Mouse (Mus musculus): ENCODE measurements around the gene Skp2.

Gene Skp2

GRCm38 (mm10) chr15:9155325-9155724 lies at the start of gene Skp2:
Gene Skp2, minus strand, starts transcription at chr15:9155425.
- DNase-seq (ENCODE audit: low read depth, low spot score) = no peak

DNA sequence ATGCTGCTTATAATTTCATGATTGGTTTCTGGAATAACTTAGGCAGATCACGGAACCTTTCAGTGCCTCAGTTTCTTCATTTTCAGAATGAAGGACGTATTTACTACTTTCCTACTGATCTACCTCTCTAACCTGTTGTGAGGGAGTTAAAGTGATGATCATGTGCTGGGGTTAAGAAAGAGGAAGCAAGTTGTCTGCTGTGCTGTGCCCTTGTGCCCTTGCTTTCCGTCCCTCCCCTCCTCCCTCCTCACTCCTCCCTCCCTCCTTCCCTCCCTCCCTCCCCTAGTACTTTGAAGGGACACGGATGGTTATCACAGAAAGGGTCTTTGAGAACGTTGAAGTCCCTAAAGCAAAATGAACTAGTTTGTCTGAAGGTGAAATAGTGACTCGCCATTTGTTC lies 43.2 kb upstream of the Skp2 start:
- DNase-seq (ENCODE audit: low read depth, low spot score) = no peak

DNA sequence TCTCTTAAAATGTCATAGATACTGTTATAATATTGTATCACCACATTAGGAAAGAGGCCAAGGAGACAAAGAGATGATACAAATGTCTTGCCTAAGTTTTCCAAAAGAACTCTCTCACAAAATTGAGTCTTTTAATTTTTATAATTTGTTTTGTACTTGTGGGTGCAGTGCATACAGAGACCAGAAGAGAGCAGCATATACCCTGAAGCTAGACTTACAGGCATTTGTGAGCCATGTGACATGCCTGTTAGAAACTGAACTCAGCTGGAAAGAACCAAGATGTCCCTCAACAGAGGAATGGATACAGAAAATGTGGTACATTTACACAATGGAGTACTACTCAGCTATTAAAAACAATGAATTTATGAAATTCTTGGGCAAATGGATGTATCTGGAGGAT lies 37.5 kb upstream of the Skp2 start:
- DNase-seq (ENCODE audit: low read depth, low spot score) = peak; percentile 59

DNA sequence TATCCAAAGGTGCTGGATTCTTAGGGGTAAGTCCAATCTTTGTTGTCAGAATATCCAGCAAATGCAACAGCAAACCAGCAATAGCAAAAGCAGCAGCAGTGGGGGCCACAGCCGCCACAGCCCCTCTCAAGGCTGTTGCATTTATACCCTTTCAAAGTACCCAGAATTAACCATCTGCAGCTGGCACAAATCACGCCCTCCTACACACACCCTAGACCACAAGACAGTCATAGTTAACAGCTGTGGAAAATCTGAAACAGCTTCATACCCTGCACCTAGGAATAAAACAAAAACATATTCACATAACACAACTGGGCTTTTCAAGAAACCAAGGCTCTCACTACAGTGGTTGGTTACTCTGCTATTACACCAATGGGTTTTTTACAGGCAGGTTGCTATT lies 34.6 kb upstream of the Skp2 start:
- no peak for DNase-seq (ENCODE audit: low read depth, low spot score)

- no peak for DNase-seq (ENCODE audit: low read depth, low spot score)
Measured at GRCm38 (mm10) chr15:9183995-9184394, 28.8 kb upstream of the Skp2 start.

- DNase-seq (ENCODE audit: low read depth, low spot score) = no peak
Measured at GRCm38 (mm10) chr15:9177038-9177437, 21.8 kb upstream of the Skp2 start.

DNA sequence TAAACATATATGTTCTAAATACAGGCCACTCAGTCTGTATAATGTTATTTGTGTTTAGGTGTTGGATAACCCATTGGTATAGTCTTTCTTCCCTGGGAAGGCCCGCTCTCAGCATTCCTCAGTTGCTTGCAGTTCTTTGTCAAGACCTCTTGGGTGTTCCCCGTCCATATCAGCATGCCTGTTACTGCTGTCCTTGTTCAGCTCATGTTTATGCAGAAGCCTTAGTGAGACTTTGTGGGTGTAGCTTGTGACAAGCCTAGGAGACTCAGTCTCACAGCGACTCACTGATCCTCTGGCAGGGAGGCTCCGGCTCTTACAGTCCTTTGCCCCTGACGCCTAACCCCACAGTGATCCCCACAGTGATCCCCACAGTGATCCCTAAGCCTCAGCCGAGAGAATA lies 8.9 kb upstream of the Skp2 start:
- DNase-seq (ENCODE audit: low read depth, low spot score) = peak; percentile 81

- DNase-seq (ENCODE audit: low read depth, low spot score) = no peak
Measured at GRCm38 (mm10) chr15:9162557-9163070, 7.4 kb upstream of the Skp2 start.

DNA sequence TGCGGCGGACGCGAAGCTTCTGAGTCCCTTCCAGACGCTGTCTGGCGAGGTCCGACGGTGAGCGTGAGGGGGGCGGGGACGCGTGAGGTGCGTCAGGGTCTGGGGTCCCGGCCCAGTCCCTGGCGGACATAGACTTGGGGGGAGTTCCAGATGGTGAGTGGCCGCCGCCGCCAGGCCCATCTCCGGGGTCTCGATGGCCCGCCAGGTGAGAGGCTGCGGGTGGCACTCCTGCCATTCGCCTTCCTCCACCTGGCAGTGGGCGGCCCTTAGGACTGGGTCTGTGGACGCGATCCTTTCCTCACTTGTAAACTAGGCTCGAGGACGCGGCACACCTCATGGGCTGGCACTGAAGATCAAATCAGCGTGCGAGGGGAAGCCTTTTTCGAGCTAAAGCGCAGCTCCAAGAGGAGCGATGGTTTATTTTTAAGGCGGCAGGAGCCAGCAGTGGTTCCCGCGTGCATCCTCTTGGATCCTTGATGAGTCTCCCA lies 14.5 kb downstream of the Skp2 start:
- peak; percentile 84 for DNase-seq (ENCODE audit: low read depth, low spot score)

GRCm38 (mm10) chr15:9140252-9140680 lies 15.0 kb downstream of the Skp2 start, which contains the start of gene Lmbrd2:
Gene Lmbrd2, plus strand, starts transcription at chr15:9140550.
- DNase-seq (ENCODE audit: low read depth, low spot score) = peak; percentile 99

DNA sequence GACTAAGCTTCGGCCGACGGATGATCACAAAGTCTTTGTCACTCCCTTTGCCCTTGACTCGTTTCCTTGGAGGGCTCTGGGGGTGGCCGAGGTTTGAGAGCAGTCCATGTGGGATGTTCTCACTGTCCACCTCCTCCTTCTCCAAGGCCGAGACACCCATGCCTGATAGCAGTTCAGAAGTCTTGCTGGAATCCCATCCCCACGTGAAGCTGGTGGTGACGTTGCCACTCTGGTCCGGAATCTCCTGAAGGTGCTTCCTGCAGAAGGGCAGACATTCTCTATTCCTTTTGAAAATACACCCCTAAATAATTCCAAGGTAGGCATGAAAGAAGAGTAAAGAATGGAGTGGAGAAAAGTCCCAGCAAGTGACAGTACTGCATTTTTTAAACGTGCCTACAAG lies 15.8 kb downstream of the Skp2 start:
- no peak for DNase-seq (ENCODE audit: low read depth, low spot score)

GRCm38 (mm10) chr15:9134891-9135507 lies 20.2 kb downstream of the Skp2 start:
- peak; percentile 95 for DNase-seq (ENCODE audit: low read depth, low spot score)

- DNase-seq (ENCODE audit: low read depth, low spot score) = no peak
Measured at GRCm38 (mm10) chr15:9132693-9133443, 22.4 kb downstream of the Skp2 start.

DNA sequence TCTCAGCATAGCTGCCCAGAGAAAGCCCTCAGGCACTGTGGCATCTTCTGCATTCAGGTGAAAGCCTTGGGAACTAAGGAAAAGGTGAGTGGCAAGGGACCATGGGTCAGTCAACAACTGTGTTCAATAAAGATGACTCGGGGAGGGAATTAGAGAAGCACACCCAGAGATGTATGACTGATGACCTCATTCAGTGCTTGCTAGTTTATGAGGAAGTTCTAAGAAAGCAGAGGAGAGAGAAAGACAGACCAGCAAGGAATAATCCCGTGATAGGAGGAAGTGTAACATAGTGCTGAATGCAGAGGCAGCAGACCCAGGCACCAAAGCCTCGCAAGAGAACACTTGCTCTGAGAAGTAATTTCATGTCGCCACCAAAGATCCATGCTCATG lies 23.7 kb downstream of the Skp2 start:
- DNase-seq (ENCODE audit: low read depth, low spot score) = no peak

GRCm38 (mm10) chr15:9130772-9131498 lies 24.3 kb downstream of the Skp2 start:
- DNase-seq (ENCODE audit: low read depth, low spot score) = peak; percentile 64

DNA sequence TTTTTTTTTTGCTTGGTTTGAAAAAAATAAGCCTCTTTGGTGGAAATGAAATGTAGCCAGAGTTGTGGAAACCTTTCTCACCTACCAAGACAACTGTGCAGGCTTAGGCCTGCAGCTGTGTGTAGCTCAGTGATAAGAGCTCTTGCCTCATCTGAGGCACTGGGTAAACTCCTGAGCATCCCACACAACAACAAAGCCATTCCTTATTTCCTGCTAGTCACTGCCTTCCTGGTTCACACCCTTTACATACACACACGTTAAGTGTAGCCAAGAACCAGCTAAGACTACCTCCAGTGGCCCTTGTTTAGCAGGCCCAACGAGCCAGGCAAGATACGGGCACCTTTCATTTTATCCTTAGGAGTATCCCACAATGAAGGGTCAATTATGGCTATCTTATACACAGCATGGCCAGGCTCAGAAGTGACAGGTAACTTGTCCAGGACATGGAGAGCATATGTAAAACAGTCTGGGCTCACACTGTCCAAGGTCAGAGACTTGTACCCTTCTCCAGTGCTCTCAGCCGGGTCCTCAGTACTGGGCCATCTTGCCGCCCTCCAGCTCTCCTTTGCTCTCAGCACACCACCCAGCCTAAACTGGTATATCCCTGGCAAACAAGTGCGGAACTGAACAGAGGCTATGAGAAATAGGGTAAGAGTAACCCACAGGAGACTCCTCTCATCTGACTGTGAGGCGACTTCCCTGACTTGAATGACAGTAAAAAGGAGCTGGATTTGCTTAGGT lies 28.0 kb downstream of the Skp2 start:
- DNase-seq (ENCODE audit: low read depth, low spot score) = no peak

DNA sequence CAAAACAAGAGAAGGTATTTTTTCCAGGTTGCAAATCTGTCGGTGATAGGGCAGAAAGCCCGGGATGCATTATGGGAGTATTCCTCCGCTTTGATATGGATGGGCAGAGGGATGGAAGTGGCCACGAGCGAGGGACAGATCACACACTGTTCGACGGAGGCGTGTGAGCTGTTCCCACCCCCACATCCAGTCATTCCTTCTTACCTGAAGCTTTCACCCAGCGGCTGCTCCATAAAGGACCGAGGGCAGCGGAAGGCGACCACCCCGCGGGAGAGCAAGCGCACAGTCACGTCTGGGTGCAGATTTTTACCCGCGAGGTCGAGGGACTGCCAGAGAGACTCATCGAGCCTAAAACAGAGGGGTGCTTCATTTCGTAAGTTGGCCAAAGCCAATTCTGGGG lies 30.4 kb downstream of the Skp2 start:
- DNase-seq (ENCODE audit: low read depth, low spot score) = no peak

- no peak for DNase-seq (ENCODE audit: low read depth, low spot score)
Measured at GRCm38 (mm10) chr15:9122989-9123388, 32.2 kb downstream of the Skp2 start.

GRCm38 (mm10) chr15:9120081-9120480 lies 35.1 kb downstream of the Skp2 start:
- peak; percentile 66 for DNase-seq (ENCODE audit: low read depth, low spot score)

GRCm38 (mm10) chr15:9118852-9119251 lies 36.4 kb downstream of the Skp2 start:
- no peak for DNase-seq (ENCODE audit: low read depth, low spot score)

- DNase-seq (ENCODE audit: low read depth, low spot score) = no peak
Measured at GRCm38 (mm10) chr15:9114599-9114998, 40.6 kb downstream of the Skp2 start.

DNA sequence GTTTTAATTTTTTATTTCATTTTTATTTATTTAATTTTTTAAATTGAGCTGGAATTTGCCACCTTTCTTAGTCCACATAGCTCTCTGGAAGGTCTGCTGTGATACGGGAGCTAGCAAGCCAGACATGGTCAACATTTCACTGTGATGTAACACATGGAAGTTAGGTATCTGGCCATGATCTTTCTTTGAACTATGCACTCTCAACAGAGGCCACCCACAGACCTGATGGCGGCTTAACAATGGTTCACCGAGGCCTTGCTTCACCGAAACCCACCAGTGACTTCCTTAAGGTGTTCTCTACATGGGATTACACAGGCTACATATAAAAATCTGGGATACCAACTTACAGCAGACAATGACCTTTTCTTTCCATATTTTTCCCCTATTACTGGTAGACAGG lies 41.1 kb downstream of the Skp2 start:
- DNase-seq (ENCODE audit: low read depth, low spot score) = no peak

Measured in R1 (cell line).